Mouse (Mus musculus): ENCODE data around the gene Dnaaf3.

Gene Dnaaf3

DNA sequence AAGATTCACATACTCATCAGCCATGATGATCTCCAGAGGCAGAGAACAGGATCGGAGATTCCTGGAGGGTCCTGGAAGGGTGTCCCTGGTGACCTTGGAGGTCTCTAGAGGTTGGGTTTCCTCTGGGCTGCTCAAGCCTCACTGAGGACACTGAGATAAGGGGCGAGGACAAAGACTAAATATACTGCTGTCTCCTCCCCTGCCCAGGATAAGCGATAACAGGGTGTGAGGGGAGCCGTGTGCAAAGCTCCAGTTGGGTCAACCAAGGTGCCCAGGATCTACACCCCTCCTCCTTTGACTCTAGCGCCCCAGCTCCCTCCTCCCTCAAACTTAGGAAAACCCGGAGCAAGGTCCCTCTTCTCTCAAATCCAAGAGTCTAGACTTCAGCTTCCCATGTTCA, 10.0 kb downstream of the Dnaaf3 start:
- no peak for DNase-seq (ENCODE audit: low read depth, low spot score)

DNA sequence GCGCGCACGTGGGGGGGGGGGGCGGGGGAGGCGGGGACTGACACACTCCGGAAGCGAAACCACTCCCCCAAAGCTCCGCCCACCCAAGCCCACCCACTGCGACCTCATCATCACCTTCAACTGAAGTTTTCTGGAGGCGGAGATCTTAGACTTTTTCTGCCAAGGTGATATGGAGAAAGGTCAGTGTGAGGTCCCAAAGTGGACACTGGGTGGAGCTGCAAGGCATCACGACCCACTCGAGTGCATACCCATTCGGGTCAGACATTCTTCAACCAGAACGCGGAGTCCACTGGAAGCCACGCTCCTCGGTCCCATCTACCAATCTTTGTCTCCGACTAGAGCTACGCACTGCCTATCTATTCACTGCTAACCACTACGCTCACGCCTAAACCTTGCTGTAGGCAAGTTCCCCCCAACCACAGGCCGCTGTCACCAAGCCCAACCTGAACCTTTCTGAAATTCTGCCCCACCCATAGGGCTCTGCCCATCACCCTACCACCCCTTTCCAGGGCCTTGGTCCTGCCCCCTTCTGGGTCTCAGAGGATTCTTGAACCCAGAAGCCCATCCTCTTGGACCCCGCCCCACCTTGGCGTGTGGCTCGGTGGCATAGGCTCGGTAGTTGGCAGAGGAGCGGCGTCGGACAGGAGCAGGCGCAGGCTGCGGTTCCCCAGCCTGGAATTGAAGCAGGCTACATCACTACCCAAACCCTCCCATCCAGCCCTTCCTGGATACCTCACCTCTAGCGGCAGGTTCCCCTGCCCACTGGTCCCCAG, 10.8 kb downstream of the Dnaaf3 start:
- peak; percentile 73 for DNase-seq (ENCODE audit: low read depth, low spot score)

DNA sequence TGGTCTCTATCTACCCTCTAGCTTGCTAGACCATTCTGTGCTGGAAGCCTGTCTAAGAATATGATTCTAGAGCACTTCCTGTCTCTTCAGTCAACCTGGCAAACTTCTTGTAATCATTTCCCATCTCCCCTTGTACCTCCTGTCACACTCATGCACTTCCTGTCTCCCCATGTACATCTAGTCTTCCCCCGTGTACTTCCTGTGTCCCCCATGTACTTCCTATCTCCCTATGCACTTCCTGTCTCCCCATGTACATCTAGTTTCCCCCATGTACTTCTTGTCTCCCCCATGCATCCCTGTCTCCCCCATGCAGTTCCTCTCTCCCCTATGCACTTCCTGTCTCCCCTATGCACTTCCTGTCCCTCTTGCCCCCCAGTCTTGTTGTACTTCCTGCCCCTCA, 13.8 kb downstream of the Dnaaf3 start:
- no peak for DNase-seq (ENCODE audit: low read depth, low spot score)

DNA sequence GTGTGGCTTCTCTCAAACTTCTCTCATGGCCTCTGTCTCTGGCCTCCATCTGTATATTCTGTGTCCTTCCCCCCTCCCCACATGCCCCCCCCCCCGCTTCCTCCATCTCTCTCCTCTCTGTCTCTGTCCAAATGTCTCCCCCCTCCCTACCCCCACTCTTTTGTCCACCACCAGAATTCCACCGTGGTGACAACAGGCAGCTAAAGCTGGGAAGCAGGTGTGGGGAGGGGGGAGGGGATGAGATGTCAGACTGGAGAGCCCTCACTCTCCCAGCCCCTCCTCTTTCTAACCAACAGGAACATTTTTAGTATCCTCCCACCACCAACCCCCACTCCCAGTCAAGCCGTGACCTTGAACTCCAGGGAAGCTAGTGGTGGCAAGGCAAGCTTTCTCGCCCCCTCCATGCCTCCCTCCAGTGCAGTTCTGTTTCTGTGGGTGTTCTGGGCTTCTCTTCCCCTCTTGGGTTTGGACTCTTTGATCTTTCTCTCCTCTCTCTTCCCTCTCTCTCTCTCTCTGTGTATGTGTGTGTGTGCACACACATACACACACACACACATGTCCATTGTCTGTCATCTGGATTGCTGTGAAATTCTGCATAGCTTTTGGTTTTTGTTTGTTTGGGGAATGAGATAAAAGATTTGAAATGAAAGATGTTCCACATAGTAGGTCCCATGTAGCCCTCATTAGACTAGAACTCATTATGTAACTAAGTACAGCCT, 15.8 kb downstream of the Dnaaf3 start, which contains the start of gene Tnnt1:
Gene Tnnt1 (minus strand): TSS at position 51 of the 719 bp plus-strand sequence.
- peak; percentile 85 for DNase-seq (ENCODE audit: low read depth, low spot score)

DNA sequence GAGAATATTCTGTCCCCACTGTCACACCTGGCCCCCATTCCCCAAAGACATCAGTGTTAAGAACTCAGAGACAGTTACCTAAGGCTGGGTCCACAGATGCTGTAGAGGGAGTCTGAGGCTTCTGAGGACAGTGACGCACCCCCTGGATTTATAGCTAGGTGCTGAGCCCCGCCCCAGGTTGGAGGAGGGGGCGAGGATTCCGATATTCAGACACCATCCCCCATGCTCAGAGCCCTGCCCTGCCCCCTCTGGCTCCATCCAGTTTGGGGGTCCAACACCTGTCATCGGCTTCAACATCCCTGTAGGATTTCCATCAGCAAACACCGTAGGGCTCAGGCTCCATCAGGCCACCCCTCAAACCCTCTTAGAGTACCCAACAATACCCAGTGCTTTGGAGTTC, 16.4 kb downstream of the Dnaaf3 start:
- no peak for DNase-seq (ENCODE audit: low read depth, low spot score)

DNA sequence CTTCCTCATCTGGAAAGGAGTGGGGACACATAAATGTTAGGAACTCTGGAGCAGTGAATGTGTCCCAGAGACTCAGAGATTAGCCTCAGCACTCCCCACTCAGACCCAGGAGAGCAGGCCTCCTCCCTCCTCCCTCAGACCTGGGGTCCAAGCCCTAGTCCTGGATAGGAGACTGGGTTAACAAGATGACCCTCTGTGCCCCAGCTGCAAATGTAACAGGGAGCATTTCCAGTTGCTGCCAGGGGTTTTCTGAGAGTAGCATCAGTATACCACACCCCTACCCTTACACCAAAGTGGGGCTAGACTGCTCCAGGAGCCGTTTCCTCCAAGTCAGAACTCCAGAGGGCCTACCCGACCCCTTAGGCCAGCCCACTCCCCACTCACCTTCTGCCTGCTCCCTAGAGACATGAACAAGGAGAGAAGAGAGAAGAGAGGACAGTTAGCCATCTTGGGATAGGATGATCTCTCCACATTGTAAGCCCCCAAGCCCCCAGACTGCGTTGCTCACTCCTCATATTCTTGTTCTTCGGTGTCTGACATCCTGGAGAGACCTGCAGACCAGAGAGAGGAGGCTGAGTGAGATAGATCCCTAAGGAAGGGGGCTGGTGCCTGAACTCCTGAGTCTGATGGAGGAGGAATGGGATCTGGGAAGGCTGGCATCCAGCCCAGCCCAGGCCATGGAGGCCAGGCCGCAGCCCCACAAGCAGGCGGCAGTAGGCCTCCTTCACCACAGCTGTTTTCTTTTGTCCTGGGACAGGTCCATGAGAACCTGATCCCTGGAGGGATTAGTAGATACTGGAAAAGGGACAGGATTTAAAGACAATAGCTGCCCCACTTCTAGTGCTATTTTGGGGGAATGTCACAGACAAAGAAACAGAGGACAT, 18.2 kb downstream of the Dnaaf3 start:
- DNase-seq (ENCODE audit: low read depth, low spot score) = no peak

DNA sequence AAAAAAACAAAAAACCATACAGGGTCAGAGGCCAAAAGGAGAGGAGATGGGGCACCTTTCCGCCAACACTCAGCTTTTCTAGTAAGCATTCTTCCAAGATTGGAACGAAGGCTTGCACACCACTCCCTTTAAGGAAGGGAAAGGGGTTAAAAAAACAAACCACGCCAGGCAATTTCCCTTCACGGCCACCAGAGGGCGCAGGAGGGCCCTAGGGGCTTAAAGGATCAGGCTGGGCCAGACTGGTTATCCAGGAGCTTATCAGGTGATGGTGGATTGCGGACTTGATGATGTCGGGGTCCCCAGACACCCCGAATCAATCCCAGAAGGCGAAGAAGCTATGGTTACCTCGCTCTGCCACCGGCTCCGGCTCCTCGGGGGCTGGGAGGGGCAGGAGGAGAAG, 19.0 kb downstream of the Dnaaf3 start:
- peak; percentile 88 for DNase-seq (ENCODE audit: low read depth, low spot score)

DNA sequence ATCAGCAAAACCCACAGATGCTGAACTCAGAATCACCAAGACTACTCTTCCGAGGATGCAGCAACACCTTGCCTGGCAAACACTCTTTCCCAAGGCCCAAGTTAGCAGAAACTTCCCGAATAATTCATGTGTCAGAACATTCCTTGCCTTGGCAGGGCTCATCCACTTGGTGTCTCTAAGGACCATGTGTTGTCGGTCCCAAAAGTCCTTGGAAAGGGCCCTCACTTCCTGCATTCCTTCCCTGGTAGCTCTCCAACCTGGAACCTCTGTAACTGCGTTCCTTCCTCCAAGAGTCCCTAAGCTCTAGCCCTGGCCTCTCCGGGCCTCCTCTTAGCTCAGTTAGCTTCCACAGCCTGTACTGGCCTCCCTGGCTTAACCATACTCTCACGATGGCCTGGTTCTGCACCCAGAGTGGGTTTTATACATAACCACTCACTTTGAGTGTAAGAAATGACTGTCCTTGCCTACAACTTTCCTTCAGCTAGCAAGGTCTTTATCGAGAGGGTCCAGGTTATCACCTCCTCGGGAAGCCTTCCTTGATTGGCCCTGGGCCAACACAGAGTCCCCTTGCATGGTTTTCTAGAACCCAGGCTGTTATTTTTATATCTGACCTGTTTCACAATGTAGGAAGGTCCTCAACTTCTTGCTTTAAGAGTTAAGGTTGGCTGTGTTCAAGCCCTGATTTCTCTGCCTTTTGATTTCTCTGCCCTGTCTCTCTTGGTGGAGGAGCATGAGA, 20.6 kb downstream of the Dnaaf3 start:
- no peak for DNase-seq (ENCODE audit: low read depth, low spot score)

DNA sequence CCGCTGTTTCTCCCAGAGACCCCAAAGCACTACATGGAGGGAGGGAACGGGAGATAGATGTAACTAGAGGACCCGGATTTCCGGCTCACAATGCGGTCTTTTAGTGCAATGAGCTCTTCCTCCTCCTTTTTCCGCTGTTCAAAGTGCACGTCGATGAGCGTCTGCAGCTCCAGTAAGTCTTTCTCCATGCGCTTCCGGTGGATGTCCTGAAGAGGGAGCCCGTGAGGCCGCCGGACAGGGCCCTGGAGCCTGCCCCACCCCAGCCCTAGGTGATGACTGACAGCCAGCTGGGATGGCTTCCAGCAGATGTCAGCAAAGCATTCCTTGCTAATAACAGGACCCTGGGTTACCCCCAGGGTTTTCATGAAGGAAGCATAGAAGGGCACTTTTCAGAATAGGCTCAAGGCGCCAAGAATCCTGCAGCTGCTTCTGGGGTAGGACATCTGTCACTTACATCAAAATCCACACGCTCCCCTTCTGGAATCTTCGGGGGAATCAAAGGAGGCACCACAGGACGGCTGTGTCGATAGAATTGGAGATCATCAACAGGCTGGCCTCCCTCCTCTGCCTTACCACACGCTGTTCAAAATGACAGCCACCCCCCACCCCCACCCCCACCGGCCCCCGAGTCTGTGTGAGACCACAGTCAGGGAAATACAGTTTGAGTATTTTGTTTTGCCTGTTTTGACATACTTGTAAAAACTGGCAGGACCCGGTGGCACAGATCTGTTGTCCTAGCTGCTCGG, 22.2 kb downstream of the Dnaaf3 start:
- peak; percentile 93 for DNase-seq (ENCODE audit: low read depth, low spot score)

DNA sequence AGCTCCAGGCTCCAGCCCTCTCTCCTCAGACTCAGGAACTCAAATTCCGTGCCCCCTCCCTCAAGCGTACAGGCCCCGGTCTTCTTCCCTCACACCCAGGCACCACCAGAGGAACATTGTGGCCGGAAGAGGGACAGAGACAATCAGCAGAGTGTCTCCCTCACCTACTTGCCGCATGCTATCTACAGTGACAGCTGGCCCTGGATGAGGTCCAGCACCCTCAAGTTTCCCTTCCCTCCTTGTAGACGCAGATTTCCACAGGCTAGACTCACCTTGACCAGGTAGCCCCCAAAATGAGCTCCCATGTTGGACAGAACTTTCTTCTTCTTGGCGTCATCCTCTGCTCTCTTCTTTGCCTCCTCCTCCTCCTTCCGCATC, 23.5 kb downstream of the Dnaaf3 start:
- DNase-seq (ENCODE audit: low read depth, low spot score) = no peak

DNA sequence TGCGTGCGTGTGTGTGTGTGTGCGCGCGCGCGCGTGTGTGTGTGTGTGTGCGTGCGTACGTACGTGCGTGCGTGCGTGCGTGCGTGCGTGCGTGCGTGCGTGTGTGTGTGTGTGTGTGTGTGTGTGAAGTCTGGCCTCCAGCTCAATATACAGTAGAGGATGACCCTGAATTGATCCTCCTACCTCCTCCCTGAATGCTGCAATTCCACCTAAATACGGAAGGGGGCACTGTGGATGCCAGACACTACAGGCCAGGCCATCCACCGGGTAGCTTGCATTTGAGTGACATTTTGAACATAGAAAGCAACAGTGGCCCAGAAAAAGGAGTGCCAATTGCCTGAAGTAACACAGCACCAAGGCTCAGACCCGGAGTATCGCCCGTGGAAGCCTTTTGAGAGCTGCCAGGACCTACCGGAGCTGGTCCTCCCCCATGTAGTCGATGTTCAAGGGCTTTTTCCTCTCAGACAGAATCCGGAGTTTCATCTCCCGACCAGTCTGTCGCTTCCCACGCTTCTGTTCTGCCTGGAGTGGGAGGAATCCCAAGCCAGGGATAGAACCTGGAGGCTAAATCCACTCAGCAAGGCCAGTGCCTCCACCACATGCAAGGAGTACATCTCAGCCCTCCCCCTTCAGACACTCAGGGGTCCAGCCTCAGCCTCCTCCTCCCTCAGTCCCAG, 24.1 kb downstream of the Dnaaf3 start:
- peak; percentile 88 for DNase-seq (ENCODE audit: low read depth, low spot score)

DNA sequence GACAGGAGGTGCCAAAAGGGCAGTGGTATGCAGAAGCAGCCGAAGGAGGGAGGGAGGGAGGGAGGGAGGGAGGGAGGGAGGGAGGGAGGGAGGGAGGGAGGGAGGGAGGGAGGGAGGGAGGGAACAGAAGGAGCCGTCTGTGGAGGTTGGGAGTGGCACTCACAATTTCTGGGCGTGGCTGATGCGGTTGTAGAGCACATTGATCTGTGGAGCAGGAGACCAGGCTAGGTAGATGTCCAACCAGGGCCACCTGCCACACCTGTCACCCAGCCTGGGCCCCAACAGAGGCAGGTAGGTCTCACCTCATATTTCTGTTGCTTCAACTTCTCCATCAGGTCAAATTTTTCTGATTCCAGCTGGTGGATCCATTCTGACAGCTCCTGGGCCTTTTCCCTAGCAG, 25.0 kb downstream of the Dnaaf3 start:
- DNase-seq (ENCODE audit: low read depth, low spot score) = peak; percentile 60

DNA sequence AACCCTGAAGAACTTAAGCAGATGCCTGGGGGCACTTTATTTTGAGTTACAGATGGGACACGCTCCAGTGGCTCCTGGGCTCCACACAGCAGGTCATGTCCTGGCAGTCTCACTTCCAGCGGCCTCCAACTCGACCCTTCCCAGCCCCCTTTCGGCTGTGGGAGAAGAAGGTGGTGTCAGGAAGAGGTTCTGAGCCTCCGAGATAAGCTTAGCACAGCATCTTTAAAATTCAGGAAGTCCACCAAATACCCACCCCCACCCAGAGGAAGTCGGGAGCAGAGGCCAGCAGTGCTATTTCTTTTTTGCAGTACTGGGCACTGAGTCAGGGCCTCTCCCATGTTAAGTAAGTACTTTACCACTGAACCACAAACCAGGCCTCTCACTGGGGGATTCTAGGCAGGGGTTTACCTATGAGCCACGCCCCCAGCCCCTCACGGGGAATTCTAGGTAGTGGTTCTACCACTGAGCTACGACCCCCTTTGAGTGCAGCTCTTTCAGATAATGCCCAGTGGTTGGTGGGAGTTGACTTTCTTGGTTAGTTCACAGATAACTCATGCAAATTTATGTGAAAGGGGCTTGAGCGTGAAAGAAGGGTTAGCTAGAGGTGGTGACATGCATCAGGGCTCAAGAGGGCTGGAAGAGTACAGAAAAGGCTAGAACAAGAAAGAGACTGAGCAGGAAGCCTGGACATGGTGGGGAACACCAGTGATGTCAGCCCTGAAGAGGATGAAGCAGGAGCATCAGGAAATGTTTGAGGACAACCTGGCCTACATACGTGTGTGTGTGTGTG, 27.4 kb downstream of the Dnaaf3 start:
- DNase-seq (ENCODE audit: low read depth, low spot score) = no peak

DNA sequence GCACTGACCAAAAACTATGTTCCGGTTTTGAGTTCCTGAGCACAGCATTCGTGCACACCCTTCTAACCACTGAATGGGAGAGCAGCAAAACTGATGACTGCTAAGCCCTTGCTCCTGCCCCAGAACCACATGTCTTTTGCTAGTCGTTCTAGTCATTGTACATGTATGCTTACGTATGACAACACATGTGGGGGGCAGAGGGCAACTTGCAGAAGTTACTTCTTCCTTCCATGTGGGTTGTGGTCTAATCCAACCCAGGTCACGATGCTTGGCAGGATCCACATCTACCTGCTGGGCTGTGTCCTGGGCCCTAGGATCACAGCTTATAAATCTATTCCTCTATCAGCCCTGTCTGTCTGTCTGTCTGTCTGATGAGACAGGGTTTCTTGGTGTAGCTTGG, 28.4 kb downstream of the Dnaaf3 start:
- DNase-seq (ENCODE audit: low read depth, low spot score) = no peak

DNA sequence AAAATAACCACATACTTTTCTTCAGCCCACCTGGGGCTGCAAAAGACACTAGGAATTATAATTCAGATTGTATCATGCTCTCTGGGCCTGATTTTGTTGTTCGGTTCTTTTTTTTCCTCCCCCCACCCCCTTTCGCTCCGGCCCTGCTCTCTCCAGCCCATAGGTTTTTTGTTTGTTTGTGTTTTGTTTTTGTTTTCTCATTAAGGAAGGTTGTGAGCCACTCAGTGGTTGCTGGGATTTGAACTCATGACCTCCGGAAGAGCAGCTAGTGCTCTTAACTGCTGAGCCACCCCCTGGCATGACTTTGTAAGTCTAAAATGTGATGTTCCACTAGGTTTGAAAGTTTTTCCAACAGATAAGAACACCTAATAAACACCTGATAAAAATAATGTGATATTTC, 29.2 kb downstream of the Dnaaf3 start:
- no peak for DNase-seq (ENCODE audit: low read depth, low spot score)

DNA sequence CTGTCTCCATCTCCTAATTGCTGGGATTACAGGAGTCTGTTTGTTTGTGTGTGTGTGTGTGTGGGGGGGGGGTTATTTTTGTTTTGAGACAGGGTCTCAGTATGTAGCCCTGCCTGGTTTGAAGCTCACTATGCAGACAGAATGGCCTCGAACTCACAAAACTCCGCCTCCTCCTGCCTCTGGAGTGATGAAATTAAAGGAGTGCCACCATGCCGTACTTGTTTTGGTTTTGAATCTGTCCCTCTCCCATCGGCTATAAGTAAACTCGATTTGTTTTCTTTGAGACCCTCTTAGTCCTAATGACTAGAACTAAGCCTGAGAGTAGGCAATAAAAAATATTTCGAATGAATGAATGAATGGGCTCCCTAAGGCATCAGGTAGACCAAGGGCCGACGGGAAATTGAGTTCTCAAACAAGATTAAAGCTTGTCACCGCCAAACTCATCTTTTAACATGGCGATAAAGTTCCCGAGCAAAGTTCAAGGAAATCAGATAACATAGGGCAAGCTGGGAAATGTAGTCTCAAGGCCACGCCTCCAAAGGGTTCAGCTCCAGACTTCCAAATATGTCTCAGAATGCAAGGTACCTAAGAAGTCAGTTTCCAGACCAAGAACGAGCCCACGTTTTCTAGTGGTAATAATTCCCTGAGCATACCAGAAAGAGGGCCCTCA, 29.7 kb downstream of the Dnaaf3 start:
- peak; percentile 72 for DNase-seq (ENCODE audit: low read depth, low spot score)

DNA sequence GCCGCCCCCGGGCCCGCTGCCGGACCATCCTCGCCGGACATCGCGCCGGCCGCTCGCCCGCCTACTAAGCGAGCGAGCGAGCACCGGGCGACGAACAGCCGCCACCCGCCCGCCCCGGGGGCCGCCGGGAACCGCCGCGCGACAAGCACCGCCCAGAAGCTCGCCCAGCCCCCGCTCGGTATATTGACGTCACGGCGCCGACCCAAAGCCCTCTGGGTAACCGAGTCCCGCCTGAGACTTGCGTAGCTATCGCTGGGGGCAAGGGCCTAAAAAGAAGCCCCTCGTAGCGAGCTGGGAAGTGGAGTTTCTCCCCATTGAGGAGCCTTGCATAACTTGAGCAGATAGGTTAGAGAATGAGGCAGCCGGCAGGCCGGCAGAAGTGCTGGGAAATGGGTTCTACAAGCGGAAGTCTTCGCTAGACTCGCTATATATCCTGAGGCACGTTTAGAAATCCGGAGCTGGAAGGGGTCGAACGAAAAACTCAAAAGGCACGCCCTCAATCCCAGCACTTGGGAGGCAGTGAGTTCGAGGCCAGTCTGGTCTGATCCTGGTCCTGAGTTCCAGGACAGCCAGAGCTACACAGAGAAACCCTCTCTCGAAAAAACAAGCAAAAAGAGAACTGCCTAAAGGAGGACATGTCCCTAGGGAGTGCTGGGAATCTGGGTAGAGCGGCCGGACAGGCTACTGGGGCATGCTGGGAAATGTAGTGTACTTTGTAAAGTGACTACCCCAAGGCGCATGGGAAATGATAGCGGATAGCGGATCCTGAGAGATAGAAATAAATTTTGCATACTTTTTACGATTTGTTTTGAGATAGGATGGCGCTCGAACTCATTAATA, 30.5 kb downstream of the Dnaaf3 start, which contains the start of gene Ppp1r12c:
Gene Ppp1r12c (minus strand): TSS at position 123 of the 840 bp plus-strand sequence.
- DNase-seq (ENCODE audit: low read depth, low spot score) = peak; percentile 94

Data from ZHBTc4 (cell line).